Mouse (Mus musculus) macrophage (primary cell): Measurements from ENCODE around the gene Gucd1. TPM values are rescaled to one million over a fixed set of nuclear protein-coding genes. Genes with fewer than 3 reads are reported as not detected.
"Not testable (repeated sequence)": the region's sequence is repeated elsewhere in the genome, so short reads cannot be mapped to it uniquely, and the experiment has no call there.

ENCODE experiments used
- H3K27ac ChIP-seq: fragments of 350-480 bp; formaldehyde crosslinking; 2 replicates; pipeline ENCODE4 v1.9.0; 2021
- H3K36me3 ChIP-seq: fragments of 350-480 bp; formaldehyde crosslinking; 2 replicates; pipeline ENCODE4 v1.9.0; 2021; ENCODE audit errors: inconsistent target
- H3K4me3 ChIP-seq: fragments of 350-480 bp; formaldehyde crosslinking; 2 replicates; pipeline ENCODE4 v1.9.0; 2021; ENCODE audit errors: inconsistent target
- H3K79me2 ChIP-seq: fragments of 350-480 bp; formaldehyde crosslinking; 2 replicates; pipeline ENCODE4 v1.9.0; 2021; ENCODE audit errors: inconsistent target
- WGBS: methylation state at CpG from one replicate; pipeline ENCODE4 v1.1.7; 2026; ENCODE audit warnings: inconsistent platforms; ENCODE audit not compliant: missing documents; 5-methylcytosine and 5-hydroxymethylcytosine counted together
- polyA plus RNA-seq: library from polyadenylated mRNA; stranded (reverse); fragments of 250-400 nt; gene quantifications from 3 replicates; pipeline ENCODE4 v1.2.4, GENCODE M21; 2018; ENCODE audit warnings: inconsistent platforms

The Gucd1 gene
- polyA plus RNA-seq, 1 experiment from 2014 or later: 11.2 TPM

GRCm38 (mm10) chr10:75520581-75520980 lies 2.8 kb upstream of the Gucd1 start:
- 94% methylated on average over 5 of the region's 5 CpGs for WGBS
- Histone ChIP-seq H3K79me2 (peaks cover 91% of the 10 kb centered on the region), H3K36me3 (peaks cover 10% of the 10 kb centered on the region; the same call in 1 of the 2 replicates), H3K27ac (no peak overlapping the region), H3K4me3 (no peak overlapping the region)

GRCm38 (mm10) chr10:75517073-75517757 lies 557 bp downstream of the Gucd1 start, which contains the start of gene Snrpd3:
Gene Snrpd3 (plus strand): TSS chr10:75517551.
- H3K79me2 ChIP-seq: peaks cover 81% of the 10 kb centered on the region
- peak within 1 kb of the TSS; percentile 100 for H3K4me3 ChIP-seq
- peak within 1 kb of the TSS; percentile 96 for H3K27ac ChIP-seq
- no peaks in the 10 kb centered on the region for H3K36me3 ChIP-seq
- under 1% methylated on average over 44 of the region's 52 CpGs for WGBS

GRCm38 (mm10) chr10:75516724-75517072 lies 1.1 kb downstream of the Gucd1 start:
- WGBS: 2% methylated on average over 12 of the region's 12 CpGs

GRCm38 (mm10) chr10:75516038-75516723 lies 1.6 kb downstream of the Gucd1 start:
- Histone ChIP-seq H3K79me2 (peaks cover 71% of the 10 kb centered on the region), H3K36me3 (peaks cover 8% of the 10 kb centered on the region), H3K4me3 (peak overlapping the region; percentile 64), H3K27ac (peak overlapping the region; percentile 57)
- WGBS: 24% methylated on average over 8 of the region's 8 CpGs

More at GRCm38 (mm10) chr10:75516724-75517072, 1.1 kb downstream of the Gucd1 start:
- H3K27ac ChIP-seq: peak overlapping the region; percentile 57
- peaks cover 3% of the 10 kb centered on the region; the same call in 1 of the 2 replicates for H3K36me3 ChIP-seq
- H3K4me3 ChIP-seq: peak overlapping the region; percentile 64
- H3K79me2 ChIP-seq: peaks cover 76% of the 10 kb centered on the region

- WGBS: 88% methylated on average over 4 of the region's 4 CpGs
- Histone ChIP-seq H3K36me3 (peaks cover 16% of the 10 kb centered on the region), H3K4me3 (no peak overlapping the region; the same call in 1 of the 2 replicates), H3K79me2 (peaks cover 63% of the 10 kb centered on the region), H3K27ac (no peak overlapping the region)
Observed at GRCm38 (mm10) chr10:75515216-75516037, 2.3 kb downstream of the Gucd1 start.

GRCm38 (mm10) chr10:75514361-75514760 lies 3.4 kb downstream of the Gucd1 start:
- H3K27ac ChIP-seq: no peak overlapping the region
- no peak overlapping the region for H3K4me3 ChIP-seq
- 91% methylated on average over 7 of the region's 7 CpGs for WGBS
- H3K36me3 ChIP-seq: peaks cover 26% of the 10 kb centered on the region
- peaks cover 52% of the 10 kb centered on the region for H3K79me2 ChIP-seq

- no peak overlapping the region for H3K4me3 ChIP-seq
- peaks cover 44% of the 10 kb centered on the region for H3K79me2 ChIP-seq
- no peak overlapping the region for H3K27ac ChIP-seq
- H3K36me3 ChIP-seq: peaks cover 35% of the 10 kb centered on the region
- 92% methylated on average over 8 of the region's 8 CpGs for WGBS
Observed at GRCm38 (mm10) chr10:75513306-75514067, 4.3 kb downstream of the Gucd1 start.

- Histone ChIP-seq H3K27ac (no peak overlapping the region), H3K4me3 (no peak overlapping the region), H3K36me3 (peaks cover 42% of the 10 kb centered on the region), H3K79me2 (peaks cover 37% of the 10 kb centered on the region; the same call in 1 of the 2 replicates)
- WGBS: 88% methylated on average over 7 of the region's 7 CpGs
Observed at GRCm38 (mm10) chr10:75512796-75513195, 5.0 kb downstream of the Gucd1 start.

GRCm38 (mm10) chr10:75511897-75512296 lies 5.9 kb downstream of the Gucd1 start:
- Histone ChIP-seq H3K36me3 (peaks cover 45% of the 10 kb centered on the region), H3K4me3 (no peak overlapping the region), H3K79me2 (peaks cover 36% of the 10 kb centered on the region; the same call in 1 of the 2 replicates), H3K27ac (no peak overlapping the region)
- WGBS: 97% methylated on average over 6 of the region's 7 CpGs

- Histone ChIP-seq H3K27ac (no peak overlapping the region), H3K36me3 (peaks cover 47% of the 10 kb centered on the region), H3K79me2 (peaks cover 29% of the 10 kb centered on the region; the same call in 1 of the 2 replicates), H3K4me3 (no peak overlapping the region)
- WGBS: 95% methylated on average over 9 of the region's 9 CpGs
Observed at GRCm38 (mm10) chr10:75511060-75511459, 6.7 kb downstream of the Gucd1 start.

GRCm38 (mm10) chr10:75510446-75510845 lies 7.3 kb downstream of the Gucd1 start:
- no peak overlapping the region for H3K27ac ChIP-seq
- H3K4me3 ChIP-seq: no peak overlapping the region
- WGBS: 100% methylated on average over 7 of the region's 7 CpGs
- H3K36me3 ChIP-seq: peaks cover 47% of the 10 kb centered on the region
- H3K79me2 ChIP-seq: peaks cover 23% of the 10 kb centered on the region; the same call in 1 of the 2 replicates

- WGBS: 100% methylated on average over 2 of the region's 3 CpGs
- H3K4me3 ChIP-seq, H3K27ac ChIP-seq, H3K79me2 ChIP-seq: not testable (repeated sequence)
- H3K36me3 ChIP-seq: peaks cover 36% of the 10 kb centered on the region
Observed at GRCm38 (mm10) chr10:75505928-75506327, 11.8 kb downstream of the Gucd1 start.

GRCm38 (mm10) chr10:75505130-75505495 lies 12.7 kb downstream of the Gucd1 start:
- Histone ChIP-seq H3K79me2 (no peaks in the 10 kb centered on the region), H3K36me3 (peaks cover 28% of the 10 kb centered on the region), H3K4me3 (no peak overlapping the region), H3K27ac (peak overlapping the region; percentile 84)
- WGBS: 40% methylated on average over 3 of the region's 3 CpGs
